Mouse (Mus musculus) E14TG2a.4 (cell line): ENCODE measurements at regions not wholly inside any gene's neighbourhood (a gene's known extent, or its start where the extent isn't known, plus 50 kb on each side); places are given as distances from the start of the nearest gene placed in this dataset.

Source experiments
- CTCF ChIP-seq: conservative IDR thresholded peaks from 2 replicates; pipeline ENCODE4 v1.5.1; 2014; ENCODE audit warnings: low read length
- NANOG ChIP-seq: IDR thresholded peaks from 2 replicates; pipeline ENCODE4 v1.6.1; 2014; ENCODE audit warnings: borderline replicate concordance, low read length, mixed read lengths

- no peak for TF ChIP-seq CTCF
- TF ChIP-seq NANOG, result no peak
These were observed 113.9 kb upstream of the Arg1 start for GRCm38 (mm10) chr10:25041221-25041620.
